Mouse (Mus musculus): ENCODE measurements around the gene Slc25a54.

Gene Slc25a54

DNA sequence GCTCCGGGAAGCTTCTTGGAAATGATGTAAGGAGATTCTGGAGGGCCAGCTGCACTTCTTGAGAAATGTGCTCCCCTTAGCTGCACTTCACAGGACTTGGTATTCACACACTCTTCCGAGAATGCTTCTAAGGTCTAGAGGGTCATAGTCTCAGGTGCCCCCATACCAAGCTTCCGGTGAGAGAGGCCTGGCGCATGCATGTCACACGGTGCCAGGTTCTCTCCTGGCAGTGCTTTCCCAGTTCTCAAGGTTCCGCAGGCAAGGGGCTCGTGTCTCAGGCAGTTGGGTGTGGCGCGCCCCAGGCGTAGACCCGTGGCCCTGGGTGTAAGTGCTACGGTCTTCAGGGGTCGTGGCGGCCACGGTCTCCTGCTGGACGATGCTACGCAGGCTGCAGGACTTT lies at the start of gene Slc25a54:
Gene Slc25a54 (plus strand): TSS at position 301 of the 400 bp plus-strand sequence.
- no peak for DNase-seq (ENCODE audit: low read depth, low spot score)

DNA sequence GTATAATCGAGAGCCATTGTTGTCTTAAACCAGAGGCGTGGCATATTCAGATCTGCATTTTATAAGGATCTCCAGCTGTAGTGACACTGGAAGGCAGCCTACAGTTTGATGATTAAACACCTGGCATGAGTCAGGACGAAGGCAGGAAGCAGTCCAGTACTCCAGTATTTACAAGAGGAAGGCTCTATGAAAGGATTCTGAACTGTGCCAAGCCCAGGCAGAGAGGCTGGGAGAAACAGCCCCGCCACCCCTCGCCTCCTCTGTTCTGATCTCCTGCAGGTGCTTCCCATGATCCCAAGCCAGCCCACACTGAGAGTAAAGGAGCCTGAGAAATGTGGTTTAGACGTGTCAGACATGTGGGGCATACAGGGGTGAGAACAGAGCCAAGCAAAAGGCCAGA lies 49.5 kb upstream of the Slc25a54 start:
- DNase-seq (ENCODE audit: low read depth, low spot score): peak; percentile 25

DNA sequence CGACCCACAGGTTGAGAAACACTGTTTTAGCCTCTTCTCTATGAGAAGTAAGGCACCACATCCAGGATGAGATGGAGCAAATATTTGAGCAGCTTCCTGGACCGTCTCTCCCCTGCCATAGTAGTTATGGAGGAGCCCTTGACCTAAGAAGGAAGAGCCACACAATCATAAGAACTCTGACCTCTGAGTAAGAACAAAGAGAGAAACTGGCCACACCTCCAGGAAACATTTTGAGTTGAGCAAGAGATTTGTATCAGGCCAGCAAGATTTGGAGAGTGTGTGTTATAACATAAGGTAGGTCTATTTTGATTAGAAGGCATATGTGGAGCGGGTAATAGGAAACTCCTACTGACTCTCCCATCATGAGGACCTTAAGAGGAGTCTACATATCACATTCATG lies 48.6 kb upstream of the Slc25a54 start:
- no peak for DNase-seq (ENCODE audit: low read depth, low spot score)

DNA sequence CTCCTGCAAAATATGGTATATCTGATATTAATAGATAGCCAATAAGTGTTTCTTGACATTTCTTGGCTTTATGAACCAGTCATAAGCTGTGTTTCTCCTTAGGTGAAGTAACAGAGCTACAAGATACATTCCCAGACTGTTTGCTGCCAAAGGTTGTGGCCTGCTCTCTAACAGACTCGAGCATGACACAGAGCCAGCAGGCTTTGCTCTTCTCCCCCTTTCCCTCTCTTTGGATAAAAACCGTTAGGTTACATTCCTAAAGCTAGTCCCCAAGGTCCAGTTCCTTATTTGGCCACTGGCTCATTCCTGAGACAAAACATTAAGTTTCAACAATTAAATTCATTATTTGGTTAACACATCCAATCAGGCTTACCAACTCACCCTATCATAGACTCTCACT lies 48.0 kb upstream of the Slc25a54 start:
- DNase-seq (ENCODE audit: low read depth, low spot score): no peak

DNA sequence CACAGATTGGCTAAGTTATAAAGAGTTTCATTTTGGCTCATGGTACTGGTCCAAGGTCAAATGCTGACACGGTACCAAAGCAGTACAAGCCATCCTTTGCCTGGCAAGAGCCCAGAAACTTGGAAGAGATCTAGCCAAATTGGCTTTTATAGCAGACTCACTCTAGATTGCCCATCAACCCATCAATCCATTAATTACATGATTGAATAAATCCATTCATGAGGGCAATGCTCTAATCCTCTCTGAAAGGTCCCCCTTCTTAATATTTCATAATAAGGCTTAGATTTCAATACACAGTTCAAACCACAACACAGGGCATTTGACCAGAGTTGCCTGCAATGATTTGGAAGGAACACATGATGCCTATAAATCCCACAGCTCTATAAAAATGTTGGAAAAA lies 45.9 kb upstream of the Slc25a54 start:
- DNase-seq (ENCODE audit: low read depth, low spot score): no peak

DNA sequence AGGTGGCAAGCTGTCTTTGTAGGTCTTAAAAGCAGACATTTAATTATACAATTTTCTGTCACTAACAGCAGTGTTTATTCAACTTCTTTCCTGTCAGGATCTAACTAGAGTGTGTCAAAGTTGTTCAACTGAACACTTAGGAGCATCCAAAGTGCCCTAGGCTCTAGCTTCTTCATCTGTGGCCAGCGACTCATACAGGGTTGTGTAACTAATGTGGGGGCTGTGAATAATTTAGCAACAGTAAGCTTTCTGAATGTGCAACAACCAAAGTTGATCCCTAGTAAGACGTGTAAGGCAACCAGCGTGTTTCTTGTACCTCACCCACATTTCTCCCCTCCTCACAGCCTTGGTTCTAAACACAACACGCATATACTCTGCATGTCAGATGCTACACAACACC lies 39.4 kb upstream of the Slc25a54 start:
- DNase-seq (ENCODE audit: low read depth, low spot score): no peak

DNA sequence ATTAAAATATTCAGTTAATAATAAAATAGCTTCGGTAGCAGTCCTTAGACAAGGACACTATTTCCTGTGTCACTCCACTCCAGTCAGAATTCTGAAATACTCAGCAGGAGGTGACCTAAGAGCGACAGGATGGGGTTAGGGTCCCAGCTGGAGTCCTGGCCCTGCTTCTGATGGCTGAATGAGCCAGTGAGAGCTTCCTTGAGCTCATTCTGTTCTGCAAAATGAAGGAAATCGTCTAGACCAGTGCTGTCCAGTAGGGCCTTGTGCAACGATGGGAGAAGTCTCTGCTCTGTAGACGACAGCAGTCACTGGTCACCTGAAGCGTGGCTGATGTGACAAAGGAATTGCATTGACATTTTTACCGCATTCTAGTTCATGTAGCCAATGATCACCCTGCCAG lies 36.9 kb upstream of the Slc25a54 start:
- DNase-seq (ENCODE audit: low read depth, low spot score): no peak

DNA sequence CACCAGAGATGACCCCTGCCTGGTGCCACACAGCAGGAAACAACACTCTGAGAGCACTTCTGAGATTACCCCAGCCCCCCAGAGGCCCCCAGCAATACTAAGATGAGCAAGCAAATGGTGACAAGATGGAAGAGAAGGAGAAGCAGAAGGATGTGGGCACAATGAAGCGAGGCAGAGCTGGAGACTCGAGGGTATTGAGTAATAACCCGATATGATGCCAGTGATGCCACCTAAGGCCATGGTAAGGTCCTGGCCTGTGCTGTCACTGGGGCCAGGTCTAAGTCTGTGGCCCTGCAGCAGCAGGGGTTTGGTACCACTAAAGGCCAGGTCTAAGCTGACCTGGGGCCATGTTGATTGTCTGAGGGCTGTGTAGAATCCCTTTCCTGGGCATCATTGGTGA lies 33.8 kb upstream of the Slc25a54 start:
- DNase-seq (ENCODE audit: low read depth, low spot score): no peak

DNA sequence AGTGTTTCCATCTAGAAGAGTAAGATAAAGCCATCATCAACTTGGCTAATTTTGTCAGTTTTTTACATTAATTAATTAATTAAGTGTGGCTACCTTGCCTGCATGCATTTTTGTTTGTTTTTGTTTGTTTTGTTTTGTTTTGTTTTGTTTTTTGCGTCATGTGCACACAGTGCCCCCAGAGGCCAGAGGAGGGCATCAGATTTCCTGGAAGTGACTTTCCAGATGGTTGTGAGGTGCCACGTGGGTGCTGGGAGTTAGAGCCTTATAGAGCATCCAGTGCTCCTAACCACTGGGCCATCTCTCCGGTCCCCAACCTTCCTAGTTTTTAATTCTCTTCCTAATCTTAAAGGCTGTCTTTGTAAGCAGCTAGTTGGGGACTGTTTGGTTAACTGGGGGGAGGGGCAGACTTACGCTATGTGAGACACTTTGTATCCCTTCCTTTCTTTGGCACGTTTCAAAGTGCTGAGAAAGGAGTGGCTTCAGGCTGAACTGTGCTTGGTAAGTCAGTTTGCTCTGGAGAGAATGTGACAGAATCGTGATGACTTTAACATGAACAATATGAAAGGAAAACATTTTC lies 32.5 kb upstream of the Slc25a54 start:
- no peak for DNase-seq (ENCODE audit: low read depth, low spot score)

DNA sequence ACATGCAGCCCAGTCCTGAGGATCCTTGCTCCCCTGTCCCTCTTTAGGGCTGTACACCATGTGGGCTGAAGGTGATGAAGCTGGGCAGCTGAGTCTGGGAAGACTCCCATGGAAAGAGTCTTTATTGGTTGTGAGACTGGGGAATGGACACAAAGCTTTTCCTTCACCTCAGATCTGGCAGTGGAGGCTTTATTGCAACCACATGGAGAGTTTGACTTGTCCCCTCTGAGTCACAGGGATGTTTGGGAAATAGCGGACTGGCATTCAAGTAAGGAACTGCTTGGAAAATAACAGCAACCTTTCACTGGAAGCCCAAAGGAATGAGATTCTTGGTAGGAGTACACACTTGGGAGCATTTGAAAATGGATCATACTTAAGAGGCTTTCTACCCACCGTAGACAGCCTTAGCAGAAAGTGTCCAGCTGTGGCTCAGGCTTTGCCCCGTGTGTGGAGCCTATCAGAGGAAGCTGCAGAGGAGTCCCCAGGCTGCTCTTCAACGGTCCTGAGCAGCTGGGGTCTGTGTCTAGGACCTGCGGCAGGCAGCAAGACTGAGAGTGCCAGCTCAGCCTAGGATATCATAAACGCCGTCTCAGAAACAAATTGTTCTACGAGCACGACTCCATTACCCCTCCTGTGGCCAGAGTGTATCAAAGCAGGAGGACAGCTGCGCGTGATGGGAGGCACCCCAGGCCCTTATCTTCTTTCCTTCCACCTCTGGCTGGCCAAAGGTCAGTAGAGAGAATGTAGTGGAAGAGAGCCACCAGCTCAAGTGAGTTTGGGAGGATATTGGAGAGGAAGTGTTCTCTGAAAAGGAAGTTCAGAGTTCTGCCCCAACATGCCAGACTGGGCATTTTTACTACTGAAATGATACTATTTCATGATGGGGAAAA lies 29.0 kb upstream of the Slc25a54 start:
- DNase-seq (ENCODE audit: low read depth, low spot score): no peak

DNA sequence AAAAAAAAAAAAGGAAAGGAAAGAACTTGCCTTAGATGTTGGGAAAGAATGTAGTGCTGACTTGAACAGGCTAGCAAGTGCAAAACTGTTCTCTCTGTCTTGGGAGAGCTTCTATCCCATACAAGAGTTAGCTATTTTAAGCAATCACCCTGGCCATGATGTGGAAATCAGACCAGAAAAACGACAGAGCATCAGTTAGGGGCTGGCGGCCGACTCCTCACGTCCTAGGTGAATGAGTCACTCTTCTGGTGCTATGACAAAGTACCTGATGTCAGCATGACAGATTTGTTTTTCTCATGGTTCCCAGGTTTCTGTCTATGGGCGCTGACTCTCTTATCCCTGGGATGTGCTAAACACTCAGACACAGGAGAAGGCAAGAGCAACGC lies 28.3 kb upstream of the Slc25a54 start:
- DNase-seq (ENCODE audit: low read depth, low spot score): no peak

DNA sequence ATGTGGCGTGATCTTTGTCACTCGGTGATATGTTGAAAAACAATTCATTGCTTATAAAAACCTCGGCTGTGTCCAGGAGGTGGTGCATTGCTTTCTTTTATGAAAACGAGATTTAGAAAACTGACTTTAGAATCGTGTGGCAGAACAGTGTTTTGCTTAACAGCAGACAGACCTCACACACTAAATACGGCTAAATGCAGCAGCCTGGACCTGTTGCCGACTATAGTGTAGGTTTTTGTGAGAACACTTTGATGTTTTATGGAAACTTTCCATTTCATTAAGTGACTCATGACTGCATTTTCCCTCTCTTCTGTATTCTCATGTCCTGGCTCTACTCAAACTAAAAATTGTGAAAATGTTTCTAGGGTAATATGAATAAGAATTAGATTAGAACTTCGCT lies 20.4 kb upstream of the Slc25a54 start:
- no peak for DNase-seq (ENCODE audit: low read depth, low spot score)

DNA sequence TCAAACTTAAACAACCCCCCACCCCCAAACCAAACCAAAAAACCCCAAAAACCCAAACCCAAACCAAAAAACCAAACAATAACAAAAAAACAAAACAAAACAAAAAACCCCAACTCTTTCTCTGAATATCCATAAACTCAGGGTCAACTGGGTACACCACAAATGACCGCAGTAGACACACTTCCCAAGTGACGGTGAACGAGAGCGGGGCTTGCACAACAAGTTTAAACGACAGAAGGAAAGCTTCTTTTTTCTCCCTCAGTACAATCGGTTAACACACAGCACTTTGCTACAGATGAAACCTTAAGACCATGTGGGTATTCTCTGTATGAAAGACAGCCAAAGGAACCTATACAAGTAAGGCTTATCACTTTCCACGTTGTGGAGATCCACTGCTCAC lies 17.9 kb upstream of the Slc25a54 start:
- DNase-seq (ENCODE audit: low read depth, low spot score): no peak

DNA sequence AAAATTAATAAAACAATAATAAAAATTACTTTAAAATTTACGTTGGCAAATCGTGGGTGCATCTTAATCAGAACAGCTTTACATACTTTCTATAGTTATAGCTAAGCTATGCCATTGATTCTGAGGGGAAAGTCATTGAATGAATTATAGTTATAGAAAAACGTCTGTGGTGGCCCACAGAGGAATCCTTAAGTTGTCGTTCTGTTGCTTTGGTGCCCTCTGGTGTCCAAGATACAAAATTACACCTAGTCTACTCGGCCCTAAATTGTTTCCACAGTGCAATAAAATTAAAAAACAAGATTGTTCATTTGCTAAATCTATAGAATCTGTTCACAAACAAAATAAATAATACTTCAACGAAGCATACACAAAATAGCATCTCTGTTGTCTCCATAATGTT lies 17.3 kb upstream of the Slc25a54 start:
- DNase-seq (ENCODE audit: low read depth, low spot score): peak; percentile 62

DNA sequence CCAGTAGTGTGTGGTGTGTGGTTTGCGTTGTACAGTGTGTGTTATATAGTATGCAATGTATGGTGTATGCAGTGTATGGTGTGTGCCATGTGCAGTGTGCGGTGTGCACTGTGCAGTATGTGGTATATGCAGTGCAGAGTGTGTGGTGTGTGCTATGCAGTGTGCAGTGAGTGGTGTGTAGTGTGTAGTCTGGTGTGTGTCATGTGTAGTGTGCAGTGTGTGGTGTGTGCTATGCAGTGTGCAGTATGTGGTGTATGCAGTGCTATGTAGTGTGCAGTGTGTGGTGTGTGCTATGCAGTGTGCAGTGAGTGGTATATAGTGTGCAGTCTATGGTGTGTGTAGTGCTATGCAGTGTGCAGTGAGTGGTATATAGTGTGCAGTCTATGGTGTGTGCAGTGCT lies 4.1 kb downstream of the Slc25a54 start:
- DNase-seq (ENCODE audit: low read depth, low spot score): no peak

DNA sequence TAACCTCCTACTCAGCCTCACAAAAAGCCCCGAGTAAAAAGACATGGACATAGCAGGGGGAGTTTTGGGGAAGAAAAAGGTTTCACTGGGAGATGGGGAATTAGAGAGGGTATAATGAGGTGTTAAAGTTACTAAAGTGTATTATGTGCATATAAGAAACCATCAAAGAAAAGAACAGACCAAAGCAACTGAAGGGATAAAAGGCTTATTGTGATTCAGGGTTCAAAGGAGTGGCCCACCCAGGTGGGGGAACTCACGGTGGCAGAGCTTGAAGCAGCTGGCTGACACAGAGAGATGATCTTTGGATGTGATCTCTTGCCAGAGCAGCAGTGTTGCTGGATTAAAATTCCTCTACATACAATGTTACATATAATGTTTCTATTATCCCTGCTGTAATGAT lies 8.2 kb downstream of the Slc25a54 start:
- peak; percentile 70 for DNase-seq (ENCODE audit: low read depth, low spot score)

DNA sequence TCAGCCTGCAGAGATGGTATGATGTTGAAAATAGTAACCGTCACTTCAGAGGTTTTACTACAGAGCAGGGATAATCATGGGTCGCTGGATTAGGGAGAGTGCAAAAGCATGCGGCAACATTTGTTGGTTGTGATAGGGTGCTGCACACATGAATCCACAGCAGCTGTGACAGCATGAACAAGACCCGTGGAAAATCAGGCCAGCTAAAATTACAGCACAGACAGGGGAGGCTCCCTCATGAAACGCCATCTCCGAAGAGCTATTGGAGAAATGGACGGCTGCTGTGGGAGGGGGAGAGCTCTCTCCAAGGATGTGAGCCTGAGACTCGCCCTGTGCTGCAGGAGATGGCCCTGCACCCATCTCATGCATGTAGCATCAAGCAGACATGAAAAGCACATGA lies 24.4 kb downstream of the Slc25a54 start:
- DNase-seq (ENCODE audit: low read depth, low spot score): no peak

DNA sequence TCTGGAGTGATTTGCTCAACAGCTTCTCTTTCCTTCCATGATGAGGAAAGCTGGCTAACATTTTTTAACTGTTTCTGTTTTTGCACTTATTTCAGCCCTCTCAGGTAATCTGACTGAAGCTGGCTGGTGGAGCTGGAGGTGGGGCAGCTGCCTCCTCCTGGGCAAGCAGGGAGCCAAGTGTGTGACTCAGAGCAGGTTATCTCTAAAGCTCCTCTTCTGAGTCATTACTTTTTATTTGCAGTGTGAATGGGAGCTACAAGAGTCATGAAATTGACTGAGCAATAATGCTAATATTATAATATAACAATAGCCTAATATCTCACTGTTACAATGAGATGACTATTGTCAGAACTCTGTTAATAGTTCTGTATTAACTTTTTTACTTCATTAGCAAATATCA lies 36.9 kb downstream of the Slc25a54 start:
- DNase-seq (ENCODE audit: low read depth, low spot score): no peak

DNA sequence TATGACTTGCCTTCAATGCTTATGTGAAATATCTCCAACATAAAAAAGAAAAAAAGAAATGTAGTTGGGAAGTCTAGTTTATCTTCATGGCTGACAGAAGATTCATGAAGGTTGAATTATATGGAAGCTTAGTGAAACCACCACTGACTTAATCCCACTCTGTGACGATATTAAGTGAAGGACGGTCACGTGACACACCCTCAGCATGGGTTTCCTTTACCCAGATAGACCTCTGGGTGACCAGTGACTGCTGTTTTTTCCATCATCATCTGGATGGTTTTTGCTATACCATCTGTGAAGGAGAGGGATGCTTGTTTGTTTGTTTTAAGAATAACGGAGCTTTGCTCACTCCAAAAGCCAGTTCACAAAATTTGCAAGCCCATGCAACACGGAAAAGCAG lies 39.3 kb downstream of the Slc25a54 start:
- no peak for DNase-seq (ENCODE audit: low read depth, low spot score)

DNA sequence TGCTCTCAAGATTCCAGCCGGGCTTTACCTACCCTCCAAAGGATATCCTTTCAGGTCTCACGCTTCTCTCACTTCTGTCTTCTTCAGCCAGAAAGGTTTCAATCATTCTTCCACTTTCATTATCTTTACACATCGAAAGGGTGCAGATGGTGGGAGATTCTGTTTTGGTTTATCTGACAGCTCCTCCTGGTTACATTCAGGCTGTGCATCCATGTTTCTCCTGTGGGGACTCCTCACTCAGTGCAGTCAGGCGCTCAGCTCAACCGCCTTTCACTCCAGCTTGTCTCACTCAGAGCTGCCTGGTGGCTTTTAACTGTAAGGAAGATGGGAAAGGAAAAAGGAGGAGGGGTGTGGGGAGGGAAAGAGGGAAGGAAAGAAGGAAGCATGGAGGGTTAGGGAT lies 39.7 kb downstream of the Slc25a54 start:
- no peak for DNase-seq (ENCODE audit: low read depth, low spot score)

DNA sequence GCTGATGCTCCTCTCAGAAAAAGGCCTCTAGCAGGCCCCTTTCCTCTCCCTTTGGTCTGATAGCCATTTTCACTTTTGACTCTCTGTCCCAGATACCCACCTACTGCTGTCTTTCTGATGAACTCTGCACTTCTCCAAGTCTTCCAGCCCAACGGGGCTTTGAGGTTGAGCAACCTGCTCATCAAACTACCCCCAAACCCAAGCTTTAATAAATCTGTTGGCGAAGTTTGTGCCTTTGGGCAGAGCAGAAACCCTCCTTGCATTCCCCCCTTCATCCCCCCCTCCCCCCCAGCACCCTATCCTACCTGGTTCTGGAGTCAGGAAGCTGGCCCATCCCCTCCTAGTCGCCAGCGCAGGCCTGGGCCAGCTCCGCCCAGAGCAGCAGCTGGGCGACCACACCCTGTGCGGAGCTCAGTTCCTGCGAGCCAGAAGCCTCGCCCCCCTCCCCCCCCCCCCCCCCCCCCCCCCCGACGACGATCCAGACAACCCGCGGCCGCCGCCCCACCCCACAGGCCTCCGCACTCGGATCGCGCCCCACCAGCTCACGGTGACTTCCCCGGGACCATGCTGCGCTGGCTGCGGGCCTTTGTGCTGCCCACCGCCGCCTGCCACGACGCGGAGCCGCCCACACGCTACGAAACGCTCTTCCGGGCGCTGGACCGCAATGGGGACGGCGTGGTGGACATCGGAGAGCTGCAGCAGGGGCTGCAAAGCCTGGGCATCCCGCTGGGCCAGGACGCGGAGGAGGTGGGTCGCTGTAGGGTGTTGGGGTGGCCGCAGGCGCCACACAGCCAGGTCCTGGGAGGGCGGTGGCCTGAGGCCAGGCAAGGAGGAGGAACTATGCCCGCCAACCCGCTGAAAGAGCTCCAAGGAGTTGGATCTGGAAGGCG lies 42.6 kb downstream of the Slc25a54 start, which contains the start of gene Slc25a24:
Gene Slc25a24 (plus strand): TSS at position 509 of the 890 bp plus-strand sequence.
- DNase-seq (ENCODE audit: low read depth, low spot score): peak; percentile 49

DNA sequence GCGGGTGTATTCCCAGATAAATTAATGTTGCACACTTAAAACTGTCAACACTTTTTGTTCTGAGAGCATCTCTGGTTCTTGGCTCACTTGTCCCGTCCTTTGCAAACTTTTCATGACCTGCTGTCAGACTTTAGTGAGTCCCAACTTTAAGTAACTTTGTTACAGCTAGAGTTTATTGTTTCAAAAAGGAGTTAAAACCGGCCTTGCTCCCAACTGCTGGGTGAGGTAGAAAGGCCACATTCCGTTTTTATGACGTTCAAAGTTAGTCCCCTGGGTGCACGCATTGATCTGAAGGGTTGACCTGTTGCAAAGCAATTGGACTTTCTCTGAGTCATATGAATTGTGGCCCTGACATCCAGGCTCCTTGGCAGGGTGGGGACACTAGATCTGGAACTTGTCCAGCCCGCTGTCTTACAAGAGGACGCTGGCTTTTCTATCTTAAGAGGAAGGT lies 43.3 kb downstream of the Slc25a54 start:
- no peak for DNase-seq (ENCODE audit: low read depth, low spot score)
